Mouse (Mus musculus) lung, embryonic 14.5 days (tissue): Measurements from ENCODE around the gene Cbx2. TPM values are rescaled to one million over a fixed set of nuclear protein-coding genes. Genes with fewer than 3 reads are reported as not detected.

Source experiments
- ATAC-seq: fragments of 200-750 bp; cut with Nextera tagmentation; 2 replicates; pipeline ENCODE4 v1.8.0; 2017; ENCODE audit warnings: mild to moderate bottlenecking, moderate TSS enrichment, moderate library complexity; ENCODE audit not compliant: insufficient read depth
- DNase-seq: peaks from one replicate; pipeline ENCODE4 v3.0.0-alpha.2; 2015
- H3K27ac ChIP-seq: fragments of 300-500 bp; sonication (generic); 2 replicates; pipeline ENCODE4 v1.5.1; 2014; ENCODE audit warnings: low read depth, mild to moderate bottlenecking, moderate library complexity
- H3K27me3 ChIP-seq: fragments of 300-500 bp; sonication (generic); 2 replicates; pipeline ENCODE4 v1.6.1; 2014; ENCODE audit warnings: low read length, control low read depth; ENCODE audit not compliant: insufficient read depth
- H3K36me3 ChIP-seq: fragments of 300-500 bp; sonication (generic); 2 replicates; pipeline ENCODE4 v1.6.1; 2014; ENCODE audit warnings: control low read depth; ENCODE audit not compliant: insufficient read depth
- H3K4me1 ChIP-seq: fragments of 300-500 bp; sonication (generic); 2 replicates; pipeline ENCODE4 v1.6.1; 2014; ENCODE audit warnings: antibody characterized with exemption, control low read depth; ENCODE audit not compliant: insufficient read depth
- H3K4me2 ChIP-seq: fragments of 300-500 bp; sonication (generic); 2 replicates; pipeline ENCODE4 v1.6.1; 2014; ENCODE audit warnings: mild to moderate bottlenecking
- H3K4me3 ChIP-seq: fragments of 300-500 bp; sonication (generic); 2 replicates; pipeline ENCODE4 v1.5.1; 2014; ENCODE audit warnings: low read depth, low read length
- H3K9ac ChIP-seq: fragments of 300-500 bp; sonication (generic); 2 replicates; pipeline ENCODE4 v1.6.1; 2014
- H3K9me3 ChIP-seq: fragments of 300-500 bp; sonication (generic); 2 replicates; pipeline ENCODE4 v1.6.1; 2016; ENCODE audit warnings: low read depth, low read length, control low read depth
- CTCF ChIP-seq: IDR thresholded peaks from 2 replicates; pipeline ENCODE4 v1.5.1; 2016; ENCODE audit warnings: antibody characterized with exemption, low read depth
- WGBS: fragments of 180-500 bp; shearing (Covaris S2); extraction: QIAGEN DNeasy Blood & Tissue Kit; methylation state at CpG from one replicate; pipeline ENCODE4 v1.1.7; 2014; 5-methylcytosine and 5-hydroxymethylcytosine counted together
- polyA plus RNA-seq: library from polyadenylated mRNA; unstranded; fragments of >200 nt; fragmentation: Nextera tagmentation; extraction: Ambion mirVana; gene quantifications from 2 replicates; pipeline ENCODE4 v1.2.1, GENCODE M21; 2014

The Cbx2 gene
- polyA plus RNA-seq, 1 experiment from 2014 or later: 43.4 TPM

DNA sequence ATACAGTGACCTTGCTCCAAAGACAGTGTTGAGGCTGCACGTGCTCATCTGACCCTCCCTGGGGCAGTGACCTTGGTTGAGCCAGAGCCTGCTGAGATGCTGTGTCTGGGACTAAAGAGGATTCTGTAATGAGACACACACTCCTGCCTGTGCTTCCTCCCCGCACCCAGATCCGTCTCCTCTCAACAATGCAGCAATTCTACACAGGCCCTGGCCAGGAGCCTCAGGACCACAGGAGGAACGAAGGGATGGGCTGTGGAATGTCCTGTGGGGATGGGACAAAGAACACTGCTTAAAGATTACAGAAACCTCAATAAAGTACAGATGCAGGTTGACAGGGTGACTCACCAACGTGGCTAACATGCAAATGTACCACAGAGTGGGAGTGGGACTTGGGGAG, 37.2 kb upstream of the Cbx2 start:
- no peak overlapping the region for H3K9ac ChIP-seq
- no peak overlapping the region for H3K4me3 ChIP-seq
- no peaks in the 10 kb centered on the region for H3K9me3 ChIP-seq
- 58% methylated on average over 5 of the region's 5 CpGs for WGBS
- no peak overlapping the region for H3K27ac ChIP-seq
- no peaks in the 10 kb centered on the region for H3K36me3 ChIP-seq
- H3K27me3 ChIP-seq: no peaks in the 10 kb centered on the region
- no peak overlapping the region for H3K4me2 ChIP-seq
- no peaks in the 10 kb centered on the region for H3K4me1 ChIP-seq
- ATAC-seq: no peak
- no peak for TF ChIP-seq CTCF
- DNase-seq: no peak

DNA sequence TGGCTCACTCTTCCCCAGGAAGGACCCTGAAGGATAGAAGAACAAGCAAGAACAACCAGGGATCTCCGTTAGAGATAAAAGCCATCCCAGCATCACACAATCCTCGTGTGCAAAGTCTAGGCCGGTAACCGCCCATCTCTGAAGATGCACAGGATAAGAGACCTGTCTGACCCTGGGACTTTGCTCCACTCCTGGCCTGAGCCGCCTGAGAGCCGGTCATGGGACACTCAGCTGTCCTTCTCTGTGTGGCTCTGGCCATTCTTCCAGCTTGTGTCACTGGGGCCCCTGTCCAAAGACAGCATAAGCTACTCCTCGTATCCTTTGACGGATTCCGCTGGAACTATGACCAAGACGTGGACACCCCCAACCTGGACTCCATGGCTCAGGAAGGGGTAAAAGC, 34.8 kb upstream of the Cbx2 start, which contains the start of gene Enpp7:
TSS of gene Enpp7 (plus strand) at position 190 of the 400 bp plus-strand sequence.
- TF ChIP-seq CTCF: no peak
- no peak for ATAC-seq
- Histone ChIP-seq H3K4me2 (no peak within 1 kb of the TSS), H3K27ac (no peak within 1 kb of the TSS), H3K9ac (no peak within 1 kb of the TSS), H3K4me1 (no peaks in the 10 kb centered on the region), H3K27me3 (no peaks in the 10 kb centered on the region), H3K9me3 (no peaks in the 10 kb centered on the region), H3K36me3 (no peaks in the 10 kb centered on the region), H3K4me3 (no peak within 1 kb of the TSS)
- WGBS: 81% methylated on average over 10 of the region's 10 CpGs
- no peak for DNase-seq

DNA sequence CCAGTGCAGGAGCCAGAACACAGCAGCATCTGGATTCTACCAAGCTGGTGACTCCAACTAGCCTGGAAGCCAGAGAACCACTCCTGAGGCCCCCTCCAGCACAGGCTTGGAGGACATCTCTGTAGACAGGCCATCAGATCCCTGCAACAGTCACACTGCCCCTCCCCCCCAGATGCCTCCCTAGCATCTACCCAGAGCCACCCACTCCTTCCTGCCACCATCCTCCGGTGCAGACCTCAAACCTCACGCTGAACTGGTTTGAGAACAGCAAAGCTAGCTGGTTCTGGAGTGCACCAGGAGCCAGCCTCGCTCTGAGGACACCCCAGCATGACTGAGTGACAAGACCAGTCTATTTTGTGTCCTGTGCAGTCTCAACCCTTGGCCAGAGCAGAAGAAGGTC, 30.0 kb upstream of the Cbx2 start:
- DNase-seq (no peak), ATAC-seq (no peak)
- Histone ChIP-seq H3K27ac (no peak overlapping the region), H3K36me3 (no peaks in the 10 kb centered on the region), H3K27me3 (no peaks in the 10 kb centered on the region), H3K4me3 (no peak overlapping the region), H3K9ac (no peak overlapping the region), H3K4me1 (no peaks in the 10 kb centered on the region), H3K9me3 (no peaks in the 10 kb centered on the region), H3K4me2 (no peak overlapping the region)
- no peak for TF ChIP-seq CTCF
- WGBS: 39% methylated on average over 3 of the region's 3 CpGs

DNA sequence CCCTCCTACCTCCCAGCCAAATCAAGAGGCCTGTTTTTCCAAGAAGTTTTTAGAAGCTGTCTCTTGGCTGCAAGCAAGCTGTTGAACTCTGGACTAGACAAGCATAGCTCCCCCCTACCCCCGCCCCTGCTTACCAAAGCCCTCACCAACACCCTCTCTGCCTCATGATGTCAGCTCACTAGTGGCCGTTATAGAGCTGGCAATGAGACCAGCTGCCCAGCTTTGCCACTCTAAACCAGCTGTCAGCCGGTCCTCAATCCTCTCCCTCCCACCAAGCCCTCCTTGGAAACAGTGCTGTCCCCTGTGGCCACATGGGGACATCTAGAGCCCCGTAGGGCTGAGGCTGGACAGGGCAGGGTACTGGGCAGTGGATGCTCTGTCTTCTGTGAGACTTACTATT, 27.3 kb upstream of the Cbx2 start:
- WGBS: 27% methylated on average over 4 of the region's 4 CpGs
- Histone ChIP-seq H3K9ac (no peak overlapping the region), H3K4me2 (no peak overlapping the region), H3K4me3 (no peak overlapping the region), H3K4me1 (no peaks in the 10 kb centered on the region), H3K36me3 (no peaks in the 10 kb centered on the region), H3K27me3 (peaks cover 16% of the 10 kb centered on the region; the same call in 1 of the 2 replicates), H3K27ac (0 out of 2 replicates have a peak overlapping the region, but pooled peaks have one; percentile 30), H3K9me3 (no peaks in the 10 kb centered on the region)
- DNase-seq: peak; percentile 34
- peak; percentile 27; the same call in 1 of the 2 replicates for ATAC-seq
- TF ChIP-seq CTCF: no peak

DNA sequence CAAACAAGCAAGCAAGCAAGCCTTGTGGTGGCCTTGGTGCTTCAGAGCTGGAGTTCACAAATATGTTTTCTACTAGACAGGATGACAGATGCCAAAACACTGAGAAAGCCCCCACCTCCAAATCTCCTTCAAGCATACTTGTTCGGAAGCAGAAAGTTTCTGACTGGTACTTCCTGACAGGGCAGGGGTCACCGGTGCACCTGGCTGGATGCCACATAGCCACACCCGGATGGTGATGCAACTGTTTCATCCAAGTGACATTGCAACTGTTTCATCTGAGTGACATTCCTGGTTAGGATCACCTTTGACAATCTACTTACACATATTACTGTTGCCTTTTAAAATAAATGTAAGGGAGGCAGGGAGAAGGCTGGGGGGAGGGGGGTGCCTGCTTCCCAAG, 25.6 kb upstream of the Cbx2 start:
- H3K4me2 ChIP-seq: no peak overlapping the region
- no peaks in the 10 kb centered on the region for H3K9me3 ChIP-seq
- no peak overlapping the region for H3K4me3 ChIP-seq
- H3K36me3 ChIP-seq: no peaks in the 10 kb centered on the region
- peaks cover 16% of the 10 kb centered on the region; the same call in 1 of the 2 replicates for H3K27me3 ChIP-seq
- H3K27ac ChIP-seq: no peak overlapping the region
- no peak for DNase-seq
- WGBS: 67% methylated on average over 3 of the region's 3 CpGs
- ATAC-seq: no peak
- TF ChIP-seq CTCF: no peak
- no peaks in the 10 kb centered on the region for H3K4me1 ChIP-seq
- H3K9ac ChIP-seq: no peak overlapping the region

DNA sequence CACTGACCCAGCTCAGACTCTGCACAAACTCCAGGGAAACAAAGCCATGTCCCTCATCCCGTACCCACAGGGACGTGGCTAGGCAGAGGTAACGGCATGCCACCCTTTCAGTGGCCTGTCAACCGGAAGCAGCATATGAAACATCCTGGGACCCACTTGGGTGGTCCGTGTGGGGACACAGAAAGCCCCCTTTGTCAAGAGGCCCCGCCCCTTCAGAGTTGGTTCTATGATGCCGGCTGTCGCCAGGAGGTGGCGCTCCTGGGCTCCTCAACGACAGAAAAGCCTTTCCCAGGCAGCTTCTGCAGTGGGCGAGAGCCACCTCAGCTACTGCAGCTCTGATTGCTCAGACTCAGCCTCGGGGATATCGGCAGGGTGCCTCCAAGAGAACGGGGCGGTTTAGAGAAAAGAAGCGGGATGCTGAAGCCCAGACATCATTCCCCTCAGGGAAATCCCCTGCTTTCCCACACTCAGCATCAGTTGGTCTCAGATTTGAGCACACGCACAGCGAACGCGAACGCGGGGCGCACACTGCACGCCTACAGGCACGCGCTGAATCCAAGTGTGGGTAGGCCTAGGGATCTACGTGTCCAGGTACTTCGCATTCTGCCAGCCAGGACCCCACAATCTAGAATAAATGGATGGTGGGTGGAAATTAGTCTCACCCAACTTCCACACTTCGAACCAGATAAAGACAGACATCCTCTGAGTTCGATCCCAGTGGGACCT, 24.1 kb upstream of the Cbx2 start:
- H3K4me3 ChIP-seq: peak overlapping the region; percentile 6; the same call in 1 of the 2 replicates
- H3K27ac ChIP-seq: no peak overlapping the region
- ATAC-seq: peak; percentile 67
- peak; percentile 94 for DNase-seq
- H3K4me1 ChIP-seq: no peaks in the 10 kb centered on the region
- no peaks in the 10 kb centered on the region for H3K36me3 ChIP-seq
- no peaks in the 10 kb centered on the region for H3K9me3 ChIP-seq
- peaks cover 16% of the 10 kb centered on the region; the same call in 1 of the 2 replicates for H3K27me3 ChIP-seq
- peak; percentile 90 for TF ChIP-seq CTCF
- H3K9ac ChIP-seq: no peak overlapping the region
- peak overlapping the region; percentile 38 for H3K4me2 ChIP-seq
- WGBS: 9% methylated on average over 30 of the region's 30 CpGs

DNA sequence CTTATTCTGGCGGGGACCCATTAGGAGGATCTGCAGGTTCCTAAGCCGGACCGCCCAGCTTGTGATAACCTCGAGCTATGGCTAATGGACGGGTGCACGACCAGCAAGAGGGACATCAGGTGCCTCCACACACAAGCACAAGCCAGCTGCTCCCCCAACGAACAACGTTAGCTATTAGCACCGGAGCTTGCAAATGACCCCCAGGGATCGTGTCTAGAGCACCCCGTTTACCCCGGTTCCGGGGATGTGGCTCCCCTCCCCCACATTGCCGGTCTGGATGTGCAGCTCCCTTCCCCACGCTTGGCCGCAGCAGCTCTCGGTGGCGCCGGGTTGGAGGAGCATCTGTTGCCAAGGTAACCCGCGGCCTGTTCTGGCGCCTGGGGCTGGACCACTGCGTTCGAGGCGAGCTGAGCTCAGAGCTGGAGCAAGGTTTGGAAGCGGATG, 23.4 kb upstream of the Cbx2 start:
- H3K9ac ChIP-seq: no peak overlapping the region
- peak overlapping the region; percentile 38; the same call in 1 of the 2 replicates for H3K4me2 ChIP-seq
- no peaks in the 10 kb centered on the region for H3K9me3 ChIP-seq
- no peak for TF ChIP-seq CTCF
- no peak overlapping the region for H3K27ac ChIP-seq
- no peak overlapping the region for H3K4me3 ChIP-seq
- 5% methylated on average over 26 of the region's 26 CpGs for WGBS
- DNase-seq (peak; percentile 48), ATAC-seq (no peak)
- peaks cover 16% of the 10 kb centered on the region; the same call in 1 of the 2 replicates for H3K27me3 ChIP-seq
- no peaks in the 10 kb centered on the region for H3K4me1 ChIP-seq
- no peaks in the 10 kb centered on the region for H3K36me3 ChIP-seq
